Mouse (Mus musculus): ENCODE data around the gene Surf2. TPM values are rescaled to one million over a fixed set of nuclear protein-coding genes. Genes with fewer than 3 reads are reported as not detected.

Gene Surf2
- total RNA-seq, 2 experiments from 2014 or later = 35.4 to 38.7 TPM

DNA sequence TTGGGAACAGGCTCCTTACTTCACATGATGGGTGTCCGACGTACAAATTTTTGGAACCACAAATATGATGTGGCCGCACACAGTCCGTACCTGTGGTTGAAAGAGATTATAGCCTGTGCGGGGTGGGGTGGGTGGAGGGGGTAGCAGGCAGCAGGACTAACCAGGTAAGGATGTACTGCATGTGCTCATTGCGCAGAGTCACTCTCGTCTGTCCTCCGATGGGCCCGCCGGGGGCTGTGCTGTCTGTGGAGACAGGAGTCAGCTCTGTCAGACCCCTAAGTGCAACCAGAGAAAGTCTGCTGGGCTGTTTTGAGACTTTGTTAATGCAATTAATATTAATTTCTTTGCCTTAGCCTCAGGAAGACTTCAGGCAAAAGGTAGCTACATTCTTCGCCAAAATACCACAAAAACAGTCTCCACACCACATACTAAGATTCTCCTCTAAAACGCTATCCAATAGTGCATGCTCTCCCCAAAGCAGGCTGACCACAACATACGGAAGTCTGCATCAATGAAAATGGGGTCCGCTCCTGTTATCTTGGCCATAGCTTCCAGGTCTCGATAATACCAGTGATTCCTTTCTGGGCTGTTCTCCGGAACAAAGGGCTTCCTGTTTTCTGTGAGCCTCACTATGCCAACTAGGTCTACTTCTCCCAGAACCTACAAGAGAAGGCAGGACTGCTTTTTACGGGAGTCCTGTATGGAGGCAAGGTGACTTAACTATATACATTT, 2.6 kb upstream of the Surf2 start:
- DNase-seq (ENCODE audit: low spot score in 2 of 2) = no peak

DNA sequence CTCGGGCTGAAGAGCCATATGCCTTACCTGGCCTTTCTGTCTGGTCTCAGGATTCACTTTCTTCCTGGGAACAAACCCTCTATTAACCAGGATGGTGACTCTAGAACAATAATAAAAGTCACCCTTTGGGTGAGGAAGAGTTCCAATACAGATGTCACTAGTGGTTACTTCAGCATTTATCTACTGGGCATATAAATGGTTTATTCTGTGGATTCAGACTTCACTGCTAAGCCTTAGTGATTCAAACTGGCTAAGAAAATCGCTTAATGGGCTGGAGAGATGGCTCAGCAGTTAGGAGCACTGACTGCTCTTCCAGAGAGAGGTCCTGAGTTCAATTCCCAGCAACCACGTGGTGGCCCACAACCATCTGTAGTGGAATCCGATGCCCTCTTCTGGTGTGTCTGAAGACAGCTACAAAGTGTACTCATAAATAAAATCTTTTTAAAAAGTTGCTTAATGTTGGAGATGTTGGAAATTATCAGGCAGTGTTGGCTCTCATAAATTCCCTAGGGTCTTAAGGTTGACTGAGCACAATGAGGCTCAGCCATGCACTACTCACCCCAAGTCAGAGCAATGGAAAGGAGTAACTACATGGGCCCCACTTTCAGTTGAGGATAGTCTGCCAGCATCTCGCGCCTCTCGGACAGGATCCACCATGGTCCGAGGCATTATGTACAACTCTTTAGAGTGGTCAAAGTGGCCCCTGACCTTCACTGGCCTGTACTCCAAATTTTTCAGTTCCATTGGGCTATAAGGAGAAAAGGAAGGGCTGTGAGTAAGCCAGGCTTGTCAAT, 1.8 kb upstream of the Surf2 start:
- no peak for DNase-seq (ENCODE audit: low spot score in 2 of 2)

DNA sequence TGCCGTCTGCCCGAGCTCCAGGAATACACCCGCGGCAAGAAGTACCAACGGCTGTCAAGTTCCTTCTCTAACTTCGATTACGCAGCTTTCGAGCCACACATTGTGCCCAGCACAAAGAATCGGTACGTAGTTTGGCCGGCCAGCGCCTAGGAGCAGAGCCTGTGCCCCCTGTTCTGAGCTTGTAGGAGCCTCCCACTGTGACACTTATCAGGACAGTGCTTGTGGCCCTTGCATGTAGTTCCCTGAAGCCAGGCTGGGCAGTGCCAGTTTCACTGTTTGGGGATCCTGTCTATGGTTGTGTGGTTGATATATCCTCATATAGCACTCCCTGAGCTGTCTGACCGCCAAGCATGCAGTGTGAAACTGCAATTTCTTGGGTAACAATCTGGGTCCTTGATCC, 571 bp downstream of the Surf2 start:
- DNase-seq (ENCODE audit: low spot score in 2 of 2) = peak in 1 of 2 experiments; percentile 22

DNA sequence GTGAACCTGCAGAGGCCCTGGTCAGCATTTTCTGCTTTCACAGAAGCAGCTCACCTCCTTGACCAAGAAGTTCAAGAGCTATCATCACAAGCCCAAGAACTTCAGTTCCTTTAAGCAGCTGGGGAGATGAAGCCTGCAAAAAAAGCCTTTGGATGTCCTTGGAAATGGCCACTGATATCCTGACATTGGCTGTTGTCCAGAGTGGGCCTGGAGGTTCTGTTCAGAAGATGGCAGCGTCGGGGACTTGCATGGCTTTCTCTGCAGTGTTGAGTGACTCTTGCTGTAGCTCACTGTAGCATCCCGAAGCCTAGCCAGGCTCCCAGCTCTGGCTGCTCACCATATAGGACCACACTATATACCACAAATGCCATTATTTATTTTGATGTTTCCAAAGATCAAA, 3.5 kb downstream of the Surf2 start:
- no peak for DNase-seq (ENCODE audit: low spot score in 2 of 2)

DNA sequence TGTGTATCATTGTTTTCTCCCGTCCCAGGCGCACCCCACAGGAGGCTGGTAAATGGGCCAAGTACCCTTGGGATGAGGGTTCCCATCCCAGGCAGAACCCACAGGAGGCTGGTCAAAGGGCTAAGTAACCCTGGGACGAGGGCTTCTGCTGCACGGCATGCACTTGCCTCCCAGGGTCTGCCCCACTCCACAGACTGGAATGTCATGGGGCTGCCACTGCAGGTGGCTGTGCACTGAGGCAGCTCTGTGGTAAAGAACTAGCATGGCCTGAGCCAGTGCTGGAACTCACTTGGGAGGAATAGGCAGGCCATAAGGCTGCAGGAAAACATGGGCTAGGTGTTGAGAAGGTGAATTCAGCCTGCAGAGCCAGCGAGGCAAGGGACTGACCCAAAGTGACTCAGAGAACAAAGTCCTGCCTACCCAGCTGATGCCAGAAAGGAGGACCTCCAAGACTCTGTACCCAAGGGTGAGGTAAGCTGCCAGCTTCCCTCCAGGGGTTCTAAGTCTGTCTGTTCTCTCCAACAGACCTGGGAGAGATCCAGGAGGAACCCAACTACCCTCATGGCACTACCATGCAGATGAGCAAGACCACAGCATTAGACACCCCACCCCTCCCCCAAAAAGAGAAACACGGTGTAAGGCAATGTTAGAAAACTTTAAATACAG, 4.2 kb downstream of the Surf2 start:
- DNase-seq (ENCODE audit: low spot score in 2 of 2) = no peak

DNA sequence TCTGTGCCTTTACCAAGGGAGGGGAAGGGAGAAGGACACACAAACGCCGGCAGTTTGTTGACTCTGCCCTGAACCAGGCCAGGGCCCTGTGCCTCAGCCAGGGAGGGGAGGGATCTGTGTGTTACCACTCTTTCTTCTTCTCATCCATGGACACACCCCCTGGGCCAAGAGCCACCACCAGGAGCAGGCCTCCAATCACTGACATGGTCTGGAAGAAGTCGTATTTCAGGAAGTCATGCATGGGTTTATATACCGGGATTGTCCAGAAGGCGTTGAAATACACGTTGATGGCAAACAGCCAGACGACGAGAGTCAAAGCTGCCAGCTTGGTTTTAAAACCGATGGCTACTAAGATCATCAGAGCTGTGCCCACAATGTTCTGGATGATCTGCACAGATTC, 5.6 kb downstream of the Surf2 start:
- DNase-seq (ENCODE audit: low spot score in 2 of 2) = no peak

DNA sequence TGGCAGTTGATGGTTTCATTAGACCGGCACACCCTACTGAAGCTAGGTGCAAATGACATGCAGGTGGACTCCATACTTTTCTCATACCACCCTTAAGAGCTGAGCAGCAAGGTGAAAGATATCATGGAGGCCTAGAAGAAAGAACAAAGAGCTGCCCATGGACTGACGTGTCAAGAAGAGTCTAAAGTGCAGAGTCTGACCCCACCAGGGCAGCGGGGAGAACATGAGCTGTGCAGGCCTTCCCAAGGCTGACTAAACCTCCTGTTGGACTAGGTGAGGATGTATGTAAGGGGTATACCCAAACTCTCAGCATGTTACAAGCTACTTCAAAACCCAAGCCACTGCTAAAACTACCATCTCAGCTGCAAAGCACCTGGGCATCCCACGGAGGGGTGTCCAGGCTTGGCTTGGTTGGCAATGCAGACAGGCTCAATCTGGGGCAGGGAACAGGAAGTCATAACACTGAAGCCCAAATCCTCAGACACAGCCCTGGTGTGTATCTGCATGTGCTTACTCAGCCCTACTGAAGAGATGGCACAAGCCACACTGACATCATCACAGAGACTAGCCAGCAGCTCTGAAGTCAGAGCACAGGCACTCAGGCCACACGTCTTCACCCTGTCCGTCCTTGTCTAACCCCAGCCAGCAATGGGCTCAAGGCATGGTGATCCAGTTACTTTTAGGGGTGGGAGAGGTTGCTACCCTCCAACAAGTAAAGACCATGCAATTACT, 11.7 kb downstream of the Surf2 start:
- no peak for DNase-seq (ENCODE audit: low spot score in 2 of 2)

DNA sequence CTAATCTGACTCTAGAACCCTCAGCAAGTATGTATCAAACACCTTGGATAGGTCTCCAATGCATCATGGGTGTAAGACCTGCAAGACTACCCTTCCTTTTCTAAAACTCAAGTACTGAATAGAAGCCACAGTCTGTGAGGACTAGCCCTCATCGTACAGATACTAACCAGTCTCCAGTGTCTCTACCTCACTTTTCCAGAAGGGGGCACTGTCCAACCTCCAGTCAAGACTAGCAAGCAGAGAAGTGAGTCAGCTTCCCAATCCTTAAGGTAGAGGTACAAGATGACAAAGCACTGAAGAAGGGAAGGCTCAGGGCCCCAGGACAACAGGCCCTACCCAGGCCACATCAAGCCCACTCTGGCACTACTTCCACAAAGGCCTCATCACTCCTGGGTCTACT, 14.2 kb downstream of the Surf2 start:
- DNase-seq (ENCODE audit: low spot score in 2 of 2) = peak; percentile 65 to 67

DNA sequence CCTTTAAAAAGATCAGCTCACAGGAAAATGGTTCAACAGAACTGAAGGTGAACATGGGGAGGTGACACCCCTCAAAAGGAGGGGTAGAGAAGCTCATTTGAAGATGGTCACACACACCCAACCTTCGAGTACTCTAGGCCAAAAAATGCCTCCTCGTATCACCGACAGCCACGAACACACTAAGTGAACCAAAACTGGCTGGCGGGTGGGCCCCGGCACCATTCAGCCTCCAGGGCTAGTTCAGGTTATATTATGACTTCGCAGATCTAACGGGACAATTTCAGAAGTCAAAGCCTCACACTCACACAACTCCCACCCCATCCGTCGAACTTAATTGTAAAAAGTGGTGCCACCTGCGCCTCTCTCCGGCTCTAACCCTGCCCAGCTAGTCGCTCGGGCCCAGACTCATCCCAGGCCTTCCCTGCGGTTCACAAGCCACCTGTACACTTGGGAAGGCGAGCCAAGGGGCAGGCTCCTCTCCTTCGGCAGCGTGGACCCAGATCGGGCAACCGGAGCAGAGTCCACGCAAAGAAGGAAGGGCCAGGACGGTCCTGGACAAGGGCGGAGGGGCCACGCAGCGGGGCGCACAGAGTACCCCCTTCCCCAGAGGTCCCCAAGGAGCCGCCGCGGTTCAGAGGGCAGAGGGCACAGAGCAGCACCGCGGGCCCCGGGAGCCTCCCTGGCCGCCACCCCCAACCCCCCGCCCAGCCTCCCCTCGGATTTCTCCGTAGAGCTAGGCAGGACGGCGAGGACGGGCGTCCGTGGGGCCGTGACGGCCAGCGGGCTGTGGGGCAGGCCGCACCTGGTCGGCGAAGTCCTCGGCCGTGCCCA, 16.5 kb downstream of the Surf2 start:
- no peak for DNase-seq (ENCODE audit: low spot score in 2 of 2)

DNA sequence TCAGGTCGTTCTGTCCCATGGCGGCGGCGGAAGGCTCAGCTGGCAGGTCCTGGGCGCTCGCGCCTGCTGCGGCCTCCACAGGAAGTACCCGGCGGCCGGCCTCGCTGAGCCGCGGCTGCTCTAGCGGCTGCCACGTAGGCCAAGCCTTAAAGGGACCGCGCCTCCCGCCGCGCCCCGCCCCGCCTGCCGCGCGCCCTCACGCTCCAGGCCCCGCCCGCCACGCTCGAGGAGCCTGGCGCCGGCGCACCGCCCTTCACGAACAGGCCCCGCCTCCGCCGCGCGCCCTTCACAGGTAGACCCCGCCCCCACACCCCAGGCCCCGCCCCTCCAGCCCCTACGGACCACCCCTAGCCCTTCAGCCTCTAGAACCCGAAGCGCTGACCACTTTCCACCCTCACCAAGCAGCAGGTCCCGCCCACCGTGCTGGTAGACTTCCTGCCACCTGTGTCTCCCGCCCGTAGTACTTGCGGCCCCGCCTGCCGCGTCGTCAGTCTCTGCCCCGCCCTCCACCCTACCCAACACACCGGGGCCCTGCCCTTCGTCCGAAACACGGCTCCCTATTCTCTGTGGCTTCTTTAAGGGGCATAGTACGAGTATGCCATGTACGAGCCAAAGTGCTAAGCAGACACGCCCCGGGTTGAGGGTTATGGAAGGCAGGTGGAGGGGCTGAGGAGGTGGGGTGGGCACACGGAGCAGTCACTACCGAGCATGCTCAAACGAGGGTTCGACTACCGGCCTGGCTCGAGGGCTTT, 17.3 kb downstream of the Surf2 start, which contains the start of the genes Surf4 and Stkld1:
TSS of gene Surf4 (minus strand) at position 625 of the 752 bp plus-strand sequence.
TSS of gene Stkld1 (plus strand) at position 744 of the 752 bp plus-strand sequence.
- peak; percentile 84 to 92 for DNase-seq (ENCODE audit: low spot score in 2 of 2)

DNA sequence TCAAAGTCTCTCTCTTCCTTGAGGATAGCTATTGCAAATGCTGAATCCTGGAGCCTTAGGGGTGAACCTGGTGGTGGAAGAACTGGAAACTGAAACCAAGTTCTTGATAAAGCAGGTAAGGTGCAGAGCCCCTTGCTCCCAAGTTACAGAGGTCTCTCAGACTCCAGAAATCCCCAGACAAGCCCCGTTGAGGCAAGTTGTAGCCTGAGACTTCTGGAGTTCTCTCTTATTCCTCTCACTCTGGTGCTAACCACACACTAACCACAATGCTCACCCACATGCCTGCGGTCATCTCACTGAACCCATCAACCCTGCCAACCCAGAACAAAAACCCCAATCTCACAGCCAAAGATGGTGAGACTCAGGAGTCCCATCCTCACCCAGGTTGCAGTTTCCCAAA, 19.1 kb downstream of the Surf2 start:
- no peak for DNase-seq (ENCODE audit: low spot score in 2 of 2)

DNA sequence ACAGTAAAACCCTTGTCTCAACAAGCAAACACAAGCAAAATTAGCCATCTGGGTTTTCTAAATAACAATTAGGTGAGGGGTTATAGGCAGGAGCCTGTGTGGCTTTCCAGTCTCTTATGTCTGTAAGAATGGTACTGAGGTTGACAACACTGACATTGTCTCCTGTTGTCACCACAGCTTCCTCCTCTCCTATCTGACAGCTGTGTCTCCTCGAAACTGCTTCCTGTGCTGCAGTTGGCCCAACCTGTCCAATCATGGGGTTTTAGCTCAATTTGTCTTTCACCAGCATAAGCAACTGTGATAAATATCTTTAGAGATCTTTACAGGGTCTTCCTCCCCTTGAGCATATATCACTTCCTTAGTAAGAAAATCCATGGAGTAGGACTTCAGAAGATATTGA, 20.3 kb downstream of the Surf2 start:
- no peak for DNase-seq (ENCODE audit: low spot score in 2 of 2)

DNA sequence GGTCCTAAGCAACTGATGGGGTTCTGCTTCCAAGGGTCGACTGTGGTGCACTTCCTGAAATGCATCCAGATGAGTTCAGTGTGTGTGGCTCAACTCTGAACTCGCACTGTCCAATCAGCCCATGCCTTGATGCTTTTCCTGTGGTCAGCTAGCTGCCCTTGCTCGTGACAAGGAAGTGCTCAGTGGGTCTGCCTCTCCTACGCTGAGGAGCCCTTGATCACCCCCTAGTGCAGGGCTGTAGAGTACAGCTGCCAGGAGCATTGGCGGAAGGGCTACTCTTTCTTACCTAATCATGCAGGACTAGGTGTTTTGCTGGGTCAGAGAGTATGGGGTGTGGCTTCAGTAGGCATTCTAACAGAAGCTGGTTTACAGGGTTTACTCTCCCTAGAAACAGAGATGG, 25.4 kb downstream of the Surf2 start:
- DNase-seq (ENCODE audit: low spot score in 2 of 2) = no peak

DNA sequence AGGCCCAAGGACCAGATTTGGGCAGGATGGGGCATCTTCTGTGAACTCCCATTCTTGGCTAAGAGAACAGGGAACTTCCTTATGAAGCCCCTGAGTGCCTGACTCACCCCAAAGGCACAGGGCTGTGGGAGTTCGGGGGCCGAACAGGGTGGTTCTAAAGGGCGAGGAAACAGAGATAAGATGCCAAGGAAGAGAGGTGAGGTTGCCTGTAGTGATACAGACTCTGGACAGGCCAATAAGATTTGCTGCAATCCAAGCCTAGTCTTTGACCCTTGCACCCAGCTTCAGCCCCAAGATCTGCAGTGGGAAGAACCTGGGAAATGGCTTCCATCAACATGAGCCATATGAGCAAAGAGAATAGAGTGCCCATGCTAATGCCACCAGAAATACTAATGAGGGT, 27.1 kb downstream of the Surf2 start:
- no peak for DNase-seq (ENCODE audit: low spot score in 2 of 2)

DNA sequence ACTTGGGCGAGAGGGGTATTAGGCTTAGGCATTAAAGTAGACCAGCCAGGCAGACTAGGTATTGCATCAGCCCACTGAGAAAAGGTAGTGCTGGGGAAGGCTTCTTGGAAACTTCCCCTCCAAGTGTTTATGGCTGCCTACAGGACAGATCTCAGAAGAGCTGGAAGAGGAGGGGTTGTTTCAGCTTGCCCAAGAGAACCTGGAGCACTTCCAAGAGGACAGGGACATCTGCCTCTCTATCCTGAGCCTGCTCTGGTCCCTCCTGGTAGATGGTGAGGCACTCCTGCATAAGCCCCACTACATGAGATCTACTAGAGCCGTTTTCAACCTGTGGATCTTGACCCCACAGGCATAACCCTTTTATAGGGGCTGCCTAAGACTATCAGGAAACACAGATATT, 34.2 kb downstream of the Surf2 start:
- DNase-seq (ENCODE audit: low spot score in 2 of 2) = no peak

DNA sequence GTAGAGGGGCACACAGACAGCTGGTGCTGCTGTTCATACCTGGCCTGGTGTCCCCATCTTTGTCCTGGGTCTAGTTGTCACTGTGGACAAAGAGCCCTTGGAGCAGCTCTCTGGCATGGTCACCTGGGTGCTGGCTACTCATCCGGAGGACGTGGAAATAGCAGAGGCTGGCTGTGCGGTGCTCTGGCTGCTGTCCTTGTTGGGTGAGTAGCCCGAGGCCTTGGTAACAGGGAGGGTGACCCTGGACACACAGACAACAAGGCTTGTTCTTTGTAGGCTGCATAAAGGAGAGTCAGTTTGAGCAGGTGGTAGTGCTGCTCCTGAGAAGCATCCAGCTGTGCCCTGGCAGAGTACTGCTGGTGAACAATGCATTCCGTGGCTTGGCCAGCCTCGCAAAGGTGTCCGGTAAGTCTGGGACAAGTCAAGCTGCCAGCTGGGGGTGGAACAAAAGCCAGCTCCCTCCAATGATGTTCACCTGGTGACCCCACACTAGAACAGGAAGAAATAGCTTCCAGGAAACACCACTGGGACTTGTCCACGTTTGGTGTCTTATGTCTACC, 35.3 kb downstream of the Surf2 start:
- no peak for DNase-seq (ENCODE audit: low spot score in 2 of 2)

DNA sequence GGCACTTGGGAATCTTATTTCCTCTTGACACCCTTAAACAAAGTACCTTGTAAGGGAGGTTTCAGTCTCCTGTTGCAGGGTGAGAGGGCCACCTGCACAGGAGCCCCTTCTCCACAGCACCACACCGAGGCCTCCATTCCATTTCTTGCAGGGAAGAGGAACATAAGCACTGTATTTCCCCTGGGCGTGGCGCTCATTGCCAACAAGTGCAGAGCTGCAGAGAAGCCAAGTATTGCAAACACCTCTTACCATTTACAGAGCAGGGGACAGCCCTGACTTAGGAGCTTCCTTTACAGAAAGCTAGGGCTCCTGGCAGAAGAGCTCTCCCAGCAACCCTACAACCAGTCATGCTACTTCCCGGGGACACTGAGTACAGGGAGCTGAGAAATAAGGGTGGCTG, 36.0 kb downstream of the Surf2 start:
- no peak for DNase-seq (ENCODE audit: low spot score in 2 of 2)

DNA sequence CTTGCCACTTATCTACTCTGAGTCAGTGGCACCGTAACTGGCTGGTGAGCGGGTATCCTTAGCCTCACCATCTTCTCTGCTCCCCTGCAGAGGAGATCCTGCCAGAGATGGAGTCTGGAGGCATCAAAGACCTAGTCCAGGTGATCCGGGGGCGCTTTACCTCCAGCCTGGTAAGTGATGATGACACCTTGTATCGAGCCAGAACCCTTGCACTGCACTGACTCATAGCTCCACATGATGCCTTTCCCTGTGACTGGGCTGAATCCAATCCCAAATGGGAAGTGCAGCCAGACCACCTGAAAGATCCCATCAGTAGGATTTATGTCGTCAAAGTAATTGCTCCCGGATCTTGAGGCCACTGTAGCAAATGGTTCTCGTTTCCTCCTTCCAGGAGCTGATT, 36.7 kb downstream of the Surf2 start:
- no peak for DNase-seq (ENCODE audit: low spot score in 2 of 2)

DNA sequence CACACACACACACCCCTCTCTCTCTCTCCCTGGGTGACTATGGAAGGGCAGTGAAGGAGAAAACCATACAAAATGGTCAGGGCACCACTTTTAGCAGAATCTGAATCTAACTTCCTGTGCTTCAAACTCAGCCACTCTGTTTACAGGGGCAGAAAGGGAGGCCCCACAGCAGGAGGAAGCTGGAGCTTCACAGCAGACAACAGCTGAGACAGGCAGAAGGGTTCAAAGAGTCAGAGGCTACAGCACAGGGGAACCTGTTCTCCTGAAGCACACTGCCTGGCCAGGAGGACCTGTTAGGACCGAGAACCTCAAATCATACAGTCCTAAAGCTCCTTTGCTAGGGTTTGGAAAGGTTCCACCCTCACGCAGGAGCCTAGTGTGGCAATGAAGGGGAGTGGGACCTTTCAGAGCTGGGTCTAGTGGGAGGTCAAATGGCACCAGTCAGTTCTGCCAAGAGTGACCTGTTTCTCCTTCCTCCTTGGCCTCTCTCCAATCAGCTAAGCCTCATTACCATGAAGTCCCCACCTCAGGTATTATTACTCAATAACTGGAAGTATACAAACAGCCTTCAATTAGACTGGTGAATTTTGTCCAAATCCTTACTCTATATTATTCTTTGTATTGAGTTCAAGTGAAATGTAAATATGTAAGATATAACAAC, 38.7 kb downstream of the Surf2 start:
- DNase-seq (ENCODE audit: low spot score in 2 of 2) = no peak
